Mouse (Mus musculus) small intestine, adult 2 months (tissue): ENCODE measurements around the gene Ero1l.

Experiments
- CTCF ChIP-seq: fragments of 200-500 bp; IDR thresholded peaks from 2 replicates; pipeline ENCODE4 v1.5.1; 2012; ENCODE audit warnings: low read depth, mild to moderate bottlenecking, control low read depth, inconsistent platforms, low read length, moderate library complexity, mixed read lengths; ENCODE audit not compliant: insufficient replicate concordance, insufficient read length; ENCODE audit errors: extremely low read depth
- POLR2A ChIP-seq: fragments of 200-500 bp; IDR thresholded peaks from 2 replicates; pipeline ENCODE4 v1.6.1; 2012; ENCODE audit warnings: low read depth, mild to moderate bottlenecking, control low read depth, inconsistent platforms, low read length, moderate library complexity

DNA sequence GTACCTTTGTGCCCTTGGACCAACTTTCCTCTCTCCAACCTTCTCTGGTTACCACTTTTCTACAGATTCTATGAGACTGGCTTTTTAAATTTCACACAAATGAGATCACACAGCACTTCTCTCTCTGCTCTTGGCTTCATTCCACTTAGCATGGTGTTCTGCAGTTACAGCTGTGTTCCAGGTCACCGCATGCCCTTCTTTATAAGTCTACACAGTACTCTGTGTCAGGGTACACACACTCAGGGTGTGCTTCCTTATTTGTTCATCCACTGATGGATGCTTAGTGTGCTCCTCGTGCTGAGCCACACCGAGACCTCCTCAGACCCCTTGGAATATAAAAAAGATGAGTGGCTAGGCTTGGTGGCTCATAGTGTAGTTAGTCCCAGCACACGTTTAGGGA lies 1.5 kb upstream of the Ero1l start:
- no peak for TF ChIP-seq CTCF
- TF ChIP-seq POLR2A: no peak
